Mouse (Mus musculus): ENCODE results near the gene Eif4e1b.
A peak's percentile ranks its signal among the peaks of the same experiment; 100 is the strongest.

- no peak for TF ChIP-seq POLR2A (IDR thresholded peaks at IDR 0.05; ENCODE audit: low read depth, low read length)
- TF ChIP-seq CTCF (IDR thresholded peaks at IDR 0.05; ENCODE audit: borderline replicate concordance, insufficient read depth, low read length): peak; percentile 30; the same call in 1 of the 2 replicates
Measured at GRCm38 (mm10) chr13:54805134-54805838, 21.5 kb downstream of the Eif4e1b start.
